Mouse (Mus musculus) kidney, embryonic 16.5 days (tissue): ENCODE results near the gene Dcaf17. TPM values are rescaled to one million over a fixed set of nuclear protein-coding genes. Genes with fewer than 3 reads are reported as not detected.

ENCODE experiments used
- ATAC-seq: fragments of 200-750 bp; cut with Nextera tagmentation; 2 replicates; pipeline ENCODE4 v1.8.0; 2017; ENCODE audit warnings: moderate TSS enrichment; ENCODE audit not compliant: low FRiP score, low TSS enrichment
- H3K27ac ChIP-seq: fragments of 300-500 bp; sonication (generic); 2 replicates; pipeline ENCODE4 v1.5.1; 2014; ENCODE audit warnings: low read length
- H3K27me3 ChIP-seq: fragments of 300-500 bp; sonication (generic); 2 replicates; pipeline ENCODE4 v1.6.1; 2014; ENCODE audit warnings: low read length, control low read depth, mixed read lengths; ENCODE audit not compliant: insufficient read depth
- H3K36me3 ChIP-seq: fragments of 300-500 bp; sonication (generic); 2 replicates; pipeline ENCODE4 v1.6.1; 2014; ENCODE audit warnings: low read length, control low read depth, mixed read lengths; ENCODE audit not compliant: insufficient read depth
- H3K4me1 ChIP-seq: fragments of 300-500 bp; sonication (generic); 2 replicates; pipeline ENCODE4 v1.6.1; 2014; ENCODE audit warnings: low read length, control low read depth, mixed read lengths; ENCODE audit not compliant: insufficient read depth
- H3K4me2 ChIP-seq: fragments of 300-500 bp; sonication (generic); replicated peaks from 2 replicates; pipeline ENCODE4 v1.6.1; 2014; ENCODE audit warnings: low read depth, low read length
- H3K4me3 ChIP-seq: fragments of 300-500 bp; sonication (generic); 2 replicates; pipeline ENCODE4 v1.5.1; 2014; ENCODE audit warnings: mild to moderate bottlenecking, low read length
- H3K9ac ChIP-seq: fragments of 300-500 bp; sonication (generic); replicated peaks from 2 replicates; pipeline ENCODE4 v1.6.1; 2014; ENCODE audit warnings: low read length
- H3K9me3 ChIP-seq: fragments of 300-500 bp; sonication (generic); 2 replicates; pipeline ENCODE4 v1.6.1; 2016; ENCODE audit warnings: low read length, control low read depth
- WGBS: fragments of 180-500 bp; shearing (Covaris S2); extraction: QIAGEN DNeasy Blood & Tissue Kit; methylation state at CpG from one replicate; pipeline ENCODE4 v1.1.7; 2014; 5-methylcytosine and 5-hydroxymethylcytosine counted together
- polyA plus RNA-seq: library from polyadenylated mRNA; unstranded; fragments of >200 nt; fragmentation: Nextera tagmentation; extraction: Ambion mirVana; gene quantifications from 2 replicates; pipeline ENCODE4 v1.2.1, GENCODE M21; 2015

Dcaf17 gene
- polyA plus RNA-seq, 1 experiment from 2014 or later, result 37.7 TPM

- H3K4me1 ChIP-seq, result peaks cover 3% of the 10 kb centered on the region; the same call in 1 of the 2 replicates
- ATAC-seq, result peak; percentile 79
- no peak overlapping the region for H3K4me2 ChIP-seq
- no peak overlapping the region for H3K9ac ChIP-seq
- H3K9me3 ChIP-seq, result no peaks in the 10 kb centered on the region
- 50% methylated on average over 5 of the region's 5 CpGs for WGBS
- H3K4me3 ChIP-seq, result no peak overlapping the region
- no peak overlapping the region for H3K27ac ChIP-seq
- H3K36me3 ChIP-seq, result no peaks in the 10 kb centered on the region
- no peaks in the 10 kb centered on the region for H3K27me3 ChIP-seq
Observed at GRCm38 (mm10) chr2:71026787-71027186, 28.3 kb upstream of the Dcaf17 start.

DNA sequence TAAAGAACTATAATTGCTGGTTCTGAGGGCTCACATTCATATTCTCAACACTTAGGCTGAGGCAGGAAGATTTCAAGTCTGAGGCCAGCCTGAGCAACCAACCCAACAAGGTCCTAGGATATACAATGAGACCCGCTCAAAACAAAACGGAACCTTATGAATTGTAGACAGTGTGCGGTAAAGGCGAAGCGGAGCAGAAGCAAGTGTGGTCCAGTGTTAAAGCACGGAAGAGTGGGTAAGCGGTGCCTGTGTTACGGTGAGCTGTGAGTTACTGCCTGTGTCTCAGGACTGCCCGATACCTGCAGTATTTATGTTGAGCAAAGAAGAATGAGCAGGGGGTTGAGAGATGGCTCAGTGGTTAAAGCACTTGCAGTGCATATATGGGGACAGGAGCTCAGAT lies 27.5 kb upstream of the Dcaf17 start:
- no peak overlapping the region for H3K9ac ChIP-seq
- H3K36me3 ChIP-seq, result no peaks in the 10 kb centered on the region
- no peak overlapping the region for H3K4me2 ChIP-seq
- H3K4me1 ChIP-seq, result peaks cover 3% of the 10 kb centered on the region; the same call in 1 of the 2 replicates
- ATAC-seq, result no peak
- H3K27me3 ChIP-seq, result no peaks in the 10 kb centered on the region
- H3K27ac ChIP-seq, result no peak overlapping the region
- H3K4me3 ChIP-seq, result no peak overlapping the region
- whole genome bisulfite sequencing, result 97% methylated on average over 9 of the region's 9 CpGs
- no peaks in the 10 kb centered on the region for H3K9me3 ChIP-seq

DNA sequence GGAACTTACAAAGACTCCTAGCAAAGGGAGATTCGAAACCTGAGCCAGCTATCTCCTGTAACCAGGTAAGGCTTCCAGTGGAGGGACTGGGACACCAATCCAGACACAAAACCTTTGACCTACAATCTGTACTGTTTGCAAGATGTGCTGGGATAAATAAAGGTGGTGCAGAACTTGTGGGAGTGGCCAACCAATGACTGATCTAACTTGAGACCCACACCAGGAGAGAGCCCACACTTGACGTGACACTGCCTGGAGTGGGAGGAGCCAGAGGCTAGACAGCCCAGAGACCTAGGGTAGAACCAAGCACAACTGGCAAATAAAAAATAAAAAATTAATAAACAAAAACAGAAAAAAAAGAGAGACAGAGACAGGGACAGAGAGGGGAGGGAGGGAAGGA lies 24.5 kb upstream of the Dcaf17 start:
- 90% methylated on average over 2 of the region's 2 CpGs for WGBS
- no peak overlapping the region for H3K4me2 ChIP-seq
- H3K27me3 ChIP-seq, result no peaks in the 10 kb centered on the region
- H3K27ac ChIP-seq, result no peak overlapping the region
- peaks cover under 1% of the 10 kb centered on the region; the same call in 1 of the 2 replicates for H3K4me1 ChIP-seq
- H3K36me3 ChIP-seq, result no peaks in the 10 kb centered on the region
- no peaks in the 10 kb centered on the region for H3K9me3 ChIP-seq
- H3K9ac ChIP-seq, result no peak overlapping the region
- no peak for ATAC-seq
- no peak overlapping the region for H3K4me3 ChIP-seq

DNA sequence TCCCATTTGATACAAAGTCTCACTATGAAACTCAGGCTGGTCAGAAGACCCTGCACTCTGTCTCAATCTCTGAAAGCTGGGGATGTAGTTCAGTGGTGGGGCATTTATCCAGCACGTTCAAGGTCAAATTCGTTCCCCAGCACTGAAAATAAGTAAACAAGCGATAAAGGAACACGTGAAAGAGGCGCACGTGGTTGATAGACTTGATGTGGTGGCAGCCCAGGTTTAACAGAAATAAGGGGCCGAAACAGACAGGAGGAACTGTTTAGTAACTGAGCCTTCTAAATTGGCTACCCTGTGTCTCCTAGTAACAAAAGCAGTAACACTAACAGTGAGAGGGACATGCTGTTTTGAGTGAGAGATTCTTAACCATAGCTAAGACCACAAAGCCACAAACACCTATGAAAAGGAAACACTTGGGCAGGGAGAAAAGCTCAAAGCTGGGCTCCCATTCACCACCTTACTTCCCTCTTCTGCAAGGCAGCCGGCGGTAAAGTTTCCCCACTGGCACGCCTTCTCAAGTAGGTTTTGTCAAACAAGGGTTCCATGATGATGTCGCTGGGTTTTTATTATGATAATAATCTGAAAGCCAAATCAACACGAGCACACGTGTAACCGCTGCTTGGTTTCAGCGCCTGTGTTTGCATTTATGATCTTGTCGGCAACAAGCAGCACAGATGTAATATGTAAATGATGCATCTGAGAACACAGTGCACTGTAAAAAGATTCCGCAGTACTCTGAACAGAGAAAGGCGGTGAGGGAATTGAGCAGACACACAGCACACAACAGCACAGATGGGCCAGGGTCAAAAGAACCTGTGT lies 22.9 kb upstream of the Dcaf17 start:
- no peaks in the 10 kb centered on the region; the same call in 1 of the 2 replicates for H3K4me1 ChIP-seq
- no peak overlapping the region for H3K4me3 ChIP-seq
- H3K4me2 ChIP-seq, result no peak overlapping the region
- ATAC-seq, result no peak
- no peak overlapping the region for H3K9ac ChIP-seq
- no peaks in the 10 kb centered on the region for H3K36me3 ChIP-seq
- H3K27me3 ChIP-seq, result no peaks in the 10 kb centered on the region
- H3K27ac ChIP-seq, result no peak overlapping the region
- no peaks in the 10 kb centered on the region for H3K9me3 ChIP-seq
- WGBS, result 85% methylated on average over 18 of the region's 18 CpGs

- H3K36me3 ChIP-seq, result no peaks in the 10 kb centered on the region
- no peak for ATAC-seq
- no peaks in the 10 kb centered on the region for H3K27me3 ChIP-seq
- H3K4me3 ChIP-seq, result no peak overlapping the region
- H3K4me2 ChIP-seq, result no peak overlapping the region
- no peaks in the 10 kb centered on the region for H3K9me3 ChIP-seq
- 81% methylated on average over 4 of the region's 4 CpGs for WGBS
- no peak overlapping the region for H3K27ac ChIP-seq
- no peaks in the 10 kb centered on the region; the same call in 1 of the 2 replicates for H3K4me1 ChIP-seq
- H3K9ac ChIP-seq, result no peak overlapping the region
Observed at GRCm38 (mm10) chr2:71033014-71033413, 22.1 kb upstream of the Dcaf17 start.

GRCm38 (mm10) chr2:71033987-71034386 lies 21.1 kb upstream of the Dcaf17 start:
- no peaks in the 10 kb centered on the region for H3K9me3 ChIP-seq
- WGBS, result 73% methylated on average over 8 of the region's 8 CpGs
- H3K27ac ChIP-seq, result no peak overlapping the region
- no peaks in the 10 kb centered on the region for H3K27me3 ChIP-seq
- H3K4me1 ChIP-seq, result no peaks in the 10 kb centered on the region; the same call in 1 of the 2 replicates
- no peak overlapping the region for H3K4me3 ChIP-seq
- H3K36me3 ChIP-seq, result no peaks in the 10 kb centered on the region
- no peak overlapping the region for H3K4me2 ChIP-seq
- no peak overlapping the region for H3K9ac ChIP-seq
- ATAC-seq, result no peak

GRCm38 (mm10) chr2:71037447-71037846 lies 17.7 kb upstream of the Dcaf17 start:
- 78% methylated on average over 6 of the region's 6 CpGs for WGBS
- Histone ChIP-seq H3K36me3 (no peaks in the 10 kb centered on the region), H3K27me3 (no peaks in the 10 kb centered on the region), H3K4me3 (no peak overlapping the region), H3K9ac (no peak overlapping the region), H3K4me2 (no peak overlapping the region), H3K27ac (no peak overlapping the region), H3K9me3 (no peaks in the 10 kb centered on the region), H3K4me1 (no peaks in the 10 kb centered on the region)
- ATAC-seq, result no peak

DNA sequence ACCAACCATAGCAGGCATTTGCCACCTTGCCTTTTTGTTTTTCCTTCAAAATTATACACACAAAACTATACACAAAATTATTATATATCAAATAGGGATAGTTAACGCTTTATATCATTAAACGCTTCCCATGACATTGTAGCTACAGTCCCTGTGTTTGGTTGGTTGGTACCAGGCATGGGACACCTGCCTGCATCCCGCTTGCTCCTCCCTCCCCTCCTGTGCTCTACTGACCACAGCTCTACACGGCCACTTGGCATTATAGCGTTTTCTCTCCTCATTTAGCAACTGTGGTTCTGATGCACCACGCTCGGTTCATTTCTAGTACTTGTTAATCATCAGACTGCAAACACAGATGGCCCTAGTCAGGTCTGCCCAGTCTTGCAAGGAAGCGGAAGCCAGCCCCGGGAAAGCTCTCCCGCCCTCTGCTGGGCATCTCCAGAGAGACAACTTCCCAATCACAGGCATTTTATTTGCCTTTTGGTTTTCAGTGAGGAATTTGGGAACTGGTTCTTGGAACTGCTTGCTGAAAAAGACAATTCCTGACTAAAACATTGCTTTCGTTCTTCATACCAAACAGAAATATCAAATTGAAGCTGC lies 15.5 kb upstream of the Dcaf17 start:
- H3K4me3 ChIP-seq, result no peak overlapping the region
- no peaks in the 10 kb centered on the region for H3K4me1 ChIP-seq
- H3K27me3 ChIP-seq, result no peaks in the 10 kb centered on the region
- 37% methylated on average over 11 of the region's 11 CpGs for WGBS
- ATAC-seq, result peak; percentile 71; the same call in 1 of the 2 replicates
- H3K36me3 ChIP-seq, result no peaks in the 10 kb centered on the region
- H3K27ac ChIP-seq, result no peak overlapping the region
- no peak overlapping the region for H3K9ac ChIP-seq
- no peaks in the 10 kb centered on the region for H3K9me3 ChIP-seq
- peak overlapping the region; percentile 11; the same call in 1 of the 2 replicates for H3K4me2 ChIP-seq

- Histone ChIP-seq H3K4me3 (no peak overlapping the region), H3K27me3 (no peaks in the 10 kb centered on the region), H3K36me3 (no peaks in the 10 kb centered on the region), H3K4me2 (no peak overlapping the region), H3K4me1 (no peaks in the 10 kb centered on the region), H3K9me3 (no peaks in the 10 kb centered on the region), H3K27ac (no peak overlapping the region), H3K9ac (no peak overlapping the region)
- WGBS, result 56% methylated on average over 6 of the region's 6 CpGs
- ATAC-seq, result no peak
Observed at GRCm38 (mm10) chr2:71046151-71046550, 9.0 kb upstream of the Dcaf17 start.

- H3K9me3 ChIP-seq, result no peaks in the 10 kb centered on the region
- H3K27me3 ChIP-seq, result no peaks in the 10 kb centered on the region
- no peak for ATAC-seq
- H3K4me1 ChIP-seq, result no peaks in the 10 kb centered on the region
- no peak overlapping the region for H3K9ac ChIP-seq
- H3K27ac ChIP-seq, result no peak overlapping the region
- no peak overlapping the region for H3K4me3 ChIP-seq
- H3K36me3 ChIP-seq, result no peaks in the 10 kb centered on the region
- H3K4me2 ChIP-seq, result no peak overlapping the region
- WGBS, result 75% methylated on average over 6 of the region's 6 CpGs
Observed at GRCm38 (mm10) chr2:71046751-71047320, 8.3 kb upstream of the Dcaf17 start.
